Mouse (Mus musculus) left cerebral cortex, postnatal 25 days (tissue): ENCODE data around the gene Nfix. TPM values are rescaled to one million over a fixed set of nuclear protein-coding genes. Genes with fewer than 3 reads are reported as not detected.

ENCODE experiments used
- DNase-seq, 2 experiments: peaks; one replicate each; pipeline ENCODE4 v3.0.0; 2022; ENCODE audit warnings: low spot score in 2 of 2, mixed read lengths in 1 of 2
- intact Hi-C: fragments of 180-260 bp; cut with DNase I; formaldehyde crosslinking; loops from one replicate; pipeline ENCODE4 v1.15.1; 2025
- total RNA-seq, 2 experiments: library from RNA; stranded (reverse); gene quantifications; 2 replicates each; pipeline ENCODE4 v1.2.3; 2021

The Nfix gene
- total RNA-seq, 2 experiments from 2014 or later, result 273 to 322 TPM

GRCm38 (mm10) chr8:84663483-84664327 lies 136.4 kb downstream of the Nfix start:
- intact Hi-C loops, result loop anchor here (2.0 kb wide), 2 partner anchors 23 to 25 kb away; partner anchors contain the start of genes Nacc1 and Trmt1

GRCm38 (mm10) chr8:84662581-84663065 lies 137.5 kb downstream of the Nfix start, which contains the start of gene Ier2:
Ier2 (minus strand) TSS chr8:84662852.
- intact Hi-C loops, result loop anchor here (2.0 kb wide), 1 partner anchor 24 kb away; no protein-coding TSS in a partner anchor
- DNase-seq, result peak; percentile 93 to 98

More at GRCm38 (mm10) chr8:84663483-84664327, 136.4 kb downstream of the Nfix start:
- DNase-seq, result peak; percentile 97 to 99

DNA sequence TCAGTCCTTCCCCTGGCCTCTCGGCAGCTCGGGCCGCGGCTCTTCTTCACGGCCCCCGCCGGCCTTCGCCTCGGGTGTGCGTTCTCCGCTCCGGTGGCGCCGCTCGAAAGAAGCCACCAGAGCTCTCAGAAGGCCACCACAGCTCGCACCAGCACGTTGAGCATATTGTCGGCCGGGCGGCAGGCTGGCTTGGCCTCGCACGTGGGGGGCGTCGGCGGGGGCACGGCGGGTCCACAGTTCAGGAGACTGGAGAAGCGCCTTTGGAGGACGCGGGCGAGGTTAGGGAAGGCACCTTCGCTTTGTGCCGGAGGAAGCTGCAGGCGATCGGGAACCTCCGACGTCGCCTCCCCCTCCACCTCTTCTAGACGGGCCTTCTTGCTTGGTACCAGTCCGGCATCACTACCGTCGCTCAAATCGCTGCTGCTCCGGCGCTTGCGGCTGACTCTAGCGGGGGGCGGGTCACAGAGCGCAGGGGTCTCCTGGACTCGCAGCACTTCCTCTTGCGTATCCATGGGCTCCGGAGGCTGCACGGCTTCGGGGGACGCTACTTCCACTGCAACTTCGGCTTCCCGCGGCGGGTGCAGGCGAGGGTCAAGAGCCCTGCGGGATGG lies 138.1 kb downstream of the Nfix start:
- DNase-seq, result no peak
- intact Hi-C loops, result loop anchor here (2.0 kb wide), 1 partner anchor 23 kb away; no protein-coding TSS in a partner anchor

DNA sequence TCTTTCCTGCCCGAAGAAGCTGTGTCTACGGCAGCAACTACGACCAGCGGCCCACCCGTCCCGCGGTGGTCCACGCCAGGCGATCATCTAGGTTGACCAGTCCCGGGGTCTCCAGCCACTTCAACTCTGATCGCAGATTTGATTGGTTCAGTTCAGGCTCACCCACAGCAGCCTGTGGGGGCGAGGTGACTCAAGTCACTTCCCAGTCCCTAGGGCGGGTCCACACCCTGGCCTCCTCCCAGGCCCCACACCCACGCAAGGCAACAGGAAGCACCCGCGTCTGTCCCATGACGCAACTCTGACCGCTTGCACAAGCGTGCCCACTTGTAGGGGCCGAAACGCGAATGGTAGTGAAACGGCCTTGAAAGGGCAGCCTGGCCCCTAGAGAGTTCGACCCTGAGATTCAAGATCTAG lies 138.7 kb downstream of the Nfix start:
- DNase-seq, result peak in 1 of 2 experiments; percentile 60
- intact Hi-C loops, result no loop called here

GRCm38 (mm10) chr8:84660819-84661457 lies 139.2 kb downstream of the Nfix start:
- DNase-seq, result no peak
- intact Hi-C loops, result no loop called here

GRCm38 (mm10) chr8:84659936-84660818 lies 140.0 kb downstream of the Nfix start:
- intact Hi-C loops, result no loop called here
- DNase-seq, result no peak

- intact Hi-C loops, result no loop called here
- DNase-seq, result no peak
Measured at GRCm38 (mm10) chr8:84658951-84659350, 141.2 kb downstream of the Nfix start.

DNA sequence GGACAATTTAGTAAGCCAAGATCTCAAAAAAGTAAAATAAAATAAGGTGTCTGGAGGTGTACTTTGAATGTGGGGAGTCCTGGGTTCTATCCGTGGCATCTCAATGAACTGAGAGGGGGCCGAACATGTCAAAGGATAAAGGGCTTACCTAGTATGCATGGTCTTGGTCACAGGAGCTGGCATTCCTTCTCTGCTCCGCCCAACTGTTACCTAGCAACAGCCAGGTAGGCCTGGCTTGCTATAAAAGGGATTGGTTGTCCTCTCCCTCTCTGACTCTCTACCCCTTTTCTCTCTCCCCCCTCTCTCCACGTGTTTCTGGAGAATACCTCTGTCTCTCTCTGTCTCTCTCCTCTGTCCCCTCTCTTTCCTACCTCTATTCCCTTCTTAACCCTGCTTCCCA lies 142.5 kb downstream of the Nfix start:
- intact Hi-C loops, result no loop called here
- no peak for DNase-seq

DNA sequence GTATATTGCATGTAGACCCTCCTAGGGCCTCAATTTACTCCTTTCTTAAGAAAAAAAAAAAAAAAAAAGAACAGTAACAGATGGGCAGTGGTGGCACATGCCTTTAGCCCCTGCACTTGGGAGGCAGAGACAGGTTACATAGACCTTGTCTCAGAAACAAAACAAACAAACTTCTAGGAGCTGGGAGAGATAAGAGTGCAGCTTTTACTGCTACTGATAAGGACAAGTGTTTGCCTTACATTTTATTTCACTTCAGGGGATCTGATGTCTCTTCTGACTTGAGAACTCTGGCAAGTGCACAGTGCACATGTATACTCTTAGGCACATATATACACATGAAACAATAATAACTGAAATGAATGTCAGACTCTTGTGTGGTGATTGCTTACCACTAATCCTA lies 142.9 kb downstream of the Nfix start:
- intact Hi-C loops, result no loop called here
- no peak for DNase-seq

DNA sequence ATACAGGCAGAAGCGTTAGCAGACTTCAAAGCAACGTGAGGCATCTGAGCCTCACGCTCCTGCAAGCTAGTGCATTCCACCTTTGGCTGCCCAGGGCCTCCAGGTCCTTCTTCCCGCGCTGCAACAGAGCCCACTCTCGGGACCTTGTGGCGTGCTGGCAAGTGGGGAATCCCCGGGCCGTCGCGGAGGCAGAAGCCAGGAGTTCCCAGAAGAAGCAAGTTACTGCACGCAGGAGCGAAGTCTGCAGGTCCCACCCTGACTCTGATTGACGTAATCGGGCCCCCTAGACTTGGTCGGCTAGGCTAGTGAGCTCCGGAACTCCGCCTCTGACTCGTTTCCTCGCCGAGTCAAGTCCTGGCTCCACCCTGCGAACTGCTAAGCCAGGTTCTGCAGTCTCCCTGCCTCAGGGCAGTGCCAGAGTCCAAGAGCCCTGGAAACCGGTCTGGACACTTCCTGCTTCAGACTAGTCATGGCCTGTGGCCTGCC lies 143.5 kb downstream of the Nfix start:
- DNase-seq, result no peak
- intact Hi-C loops, result no loop called here

GRCm38 (mm10) chr8:84656191-84656525 lies 144.0 kb downstream of the Nfix start:
- intact Hi-C loops, result no loop called here
- no peak for DNase-seq

DNA sequence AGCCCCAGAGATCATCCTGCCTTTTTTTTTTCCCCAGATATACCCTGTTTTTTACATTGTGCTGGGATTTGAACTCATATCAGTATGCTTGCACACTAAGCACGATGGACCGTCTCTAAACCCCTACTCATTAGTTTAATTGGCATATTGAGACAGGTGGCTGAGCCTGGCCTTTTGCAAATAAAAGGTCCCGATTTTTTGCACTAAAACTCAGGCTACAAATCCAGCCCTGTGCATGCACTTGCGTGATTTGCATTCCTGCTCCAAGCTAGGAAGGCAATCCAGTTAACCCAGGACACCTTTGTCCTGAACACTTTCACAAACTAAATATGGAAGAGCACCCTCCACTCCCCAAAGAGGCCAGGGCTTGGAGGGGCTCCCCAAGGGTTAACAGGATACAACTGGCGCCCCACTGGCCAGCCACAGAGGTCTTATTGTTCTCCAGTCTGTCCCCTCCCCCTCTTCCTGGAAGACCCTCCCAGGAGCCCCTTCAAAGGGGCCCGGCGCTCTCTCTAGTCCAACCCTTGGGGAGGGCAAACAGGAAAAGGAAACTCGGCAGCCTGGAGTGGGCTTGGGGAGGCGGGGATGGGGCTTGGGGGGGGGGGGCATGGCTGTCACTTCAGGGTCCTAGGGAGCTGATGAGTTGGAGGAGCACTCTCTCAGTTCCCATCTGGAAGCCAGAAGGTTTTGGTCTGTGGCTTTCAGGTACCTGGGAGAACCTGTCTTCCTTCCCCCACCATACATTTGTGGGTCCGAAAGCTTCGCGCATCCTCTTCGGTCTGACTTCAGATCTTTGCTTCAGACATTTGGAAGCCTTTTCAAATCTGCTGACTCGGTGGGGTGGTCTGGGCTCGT lies 144.6 kb downstream of the Nfix start:
- DNase-seq, result no peak
- intact Hi-C loops, result no loop called here

DNA sequence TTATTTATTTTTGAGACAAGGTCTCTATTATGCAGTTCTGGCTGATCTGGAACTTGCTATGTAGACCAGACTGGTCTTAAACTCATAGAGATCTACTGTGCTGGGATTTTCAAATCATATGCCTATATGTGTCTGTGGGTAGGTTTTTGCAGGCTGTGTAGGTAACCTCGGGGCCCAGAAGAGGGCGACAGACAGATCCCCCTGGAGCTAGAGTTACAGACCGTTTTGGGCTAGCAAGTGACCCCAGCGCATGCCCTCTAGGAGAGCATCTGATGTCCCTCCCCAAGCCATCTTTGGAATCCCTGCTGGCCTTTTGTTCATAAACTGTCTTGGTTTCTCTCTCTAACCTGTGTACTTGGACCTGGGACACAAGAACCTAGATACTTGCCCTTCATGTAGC lies 145.5 kb downstream of the Nfix start:
- intact Hi-C loops, result no loop called here
- no peak for DNase-seq

DNA sequence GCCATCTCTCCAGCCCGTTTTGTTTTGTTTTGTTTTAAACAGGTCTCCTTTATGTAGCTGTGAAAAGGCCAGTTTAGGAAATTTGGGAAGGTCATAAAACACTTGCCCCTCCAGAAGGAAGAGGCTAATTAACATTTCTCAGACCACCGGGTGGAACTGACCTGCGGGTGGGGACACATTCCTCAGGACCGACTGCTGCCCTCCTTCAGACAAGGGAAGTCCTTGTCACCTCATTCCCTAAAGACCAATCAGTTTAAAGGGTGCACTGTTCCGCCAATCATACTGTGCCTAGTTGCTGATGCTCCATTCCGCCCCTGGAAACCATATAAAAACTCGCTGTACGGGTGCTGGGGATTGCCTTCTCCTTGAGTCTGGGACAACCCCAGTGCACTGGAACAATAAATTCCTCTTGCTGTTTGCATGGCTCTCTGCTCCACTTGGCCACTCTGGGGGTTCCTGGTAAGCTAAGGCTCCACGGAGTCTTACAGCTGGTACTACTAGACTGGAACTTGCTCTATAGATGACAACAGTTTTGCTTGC lies 147.0 kb downstream of the Nfix start:
- intact Hi-C loops, result no loop called here

DNA sequence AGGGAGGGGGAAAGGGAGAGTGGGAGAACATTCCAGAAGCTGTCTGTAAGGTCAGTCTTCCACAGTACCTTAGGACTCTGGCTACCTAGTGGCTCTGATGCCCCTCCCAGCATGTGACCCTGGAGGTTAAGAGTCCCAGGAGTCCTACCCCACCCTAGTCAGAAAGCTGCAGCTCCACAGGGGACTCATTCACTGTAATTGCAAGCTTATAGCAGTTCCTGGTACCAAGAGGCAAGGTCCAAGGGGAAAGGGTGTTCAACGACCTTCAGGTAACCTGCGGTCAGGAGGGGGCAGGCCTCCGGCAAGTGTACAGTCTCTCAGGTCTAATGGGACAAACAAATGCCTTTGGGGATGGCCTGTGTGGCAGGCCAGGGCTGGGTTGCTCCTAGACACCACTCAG lies 149.9 kb downstream of the Nfix start:
- DNase-seq, result no peak
- intact Hi-C loops, result no loop called here

More for the DNA sequence above, 147.0 kb downstream of the Nfix start:
- no peak for DNase-seq
